Mouse (Mus musculus) heart, embryonic 12.5 days (tissue): ENCODE data around the gene Notum. TPM values are rescaled to one million over a fixed set of nuclear protein-coding genes. Genes with fewer than 3 reads are reported as not detected.

Experiments
- ATAC-seq: fragments of 200-750 bp; cut with Nextera tagmentation; 2 replicates; pipeline ENCODE4 v1.8.0; 2017; ENCODE audit warnings: moderate TSS enrichment, moderate library complexity; ENCODE audit not compliant: insufficient number of reproducible peaks, low FRiP score
- H3K27ac ChIP-seq: fragments of 300-500 bp; sonication (generic); 2 replicates; pipeline ENCODE4 v1.5.1; 2016; ENCODE audit warnings: mild to moderate bottlenecking, moderate library complexity; ENCODE audit not compliant: poor library complexity, severe bottlenecking
- H3K27me3 ChIP-seq: fragments of 300-500 bp; sonication (generic); replicated peaks from 2 replicates; pipeline ENCODE4 v1.6.1; 2016; ENCODE audit warnings: mild to moderate bottlenecking, moderate library complexity
- H3K36me3 ChIP-seq: fragments of 300-500 bp; sonication (generic); 2 replicates; pipeline ENCODE4 v1.6.1; 2016; ENCODE audit warnings: mild to moderate bottlenecking, moderate library complexity
- H3K4me1 ChIP-seq: fragments of 300-500 bp; sonication (generic); replicated peaks from 2 replicates; pipeline ENCODE4 v1.6.1; 2016; ENCODE audit warnings: mild to moderate bottlenecking
- H3K4me2 ChIP-seq: fragments of 300-500 bp; sonication (generic); 2 replicates; pipeline ENCODE4 v1.6.1; 2016; ENCODE audit warnings: mild to moderate bottlenecking, moderate library complexity
- H3K4me3 ChIP-seq: fragments of 300-500 bp; sonication (generic); 2 replicates; pipeline ENCODE4 v1.5.1; 2016; ENCODE audit warnings: mild to moderate bottlenecking
- H3K9ac ChIP-seq: fragments of 300-500 bp; sonication (generic); 2 replicates; pipeline ENCODE4 v1.6.1; 2016; ENCODE audit warnings: mild to moderate bottlenecking, moderate library complexity
- H3K9me3 ChIP-seq: fragments of 300-500 bp; sonication (generic); replicated peaks from 2 replicates; pipeline ENCODE4 v1.6.1; 2016; ENCODE audit warnings: mild to moderate bottlenecking, moderate library complexity
- WGBS: fragments of 180-500 bp; shearing (Covaris S2); methylation state at CpG from one replicate; pipeline ENCODE4 v1.1.7; 2016; 5-methylcytosine and 5-hydroxymethylcytosine counted together
- polyA plus RNA-seq: library from polyadenylated mRNA; unstranded; fragments of >200 nt; fragmentation: Nextera tagmentation; extraction: Ambion mirVana; gene quantifications from 2 replicates; pipeline ENCODE4 v1.2.1, GENCODE M21; 2016

Notum gene
- polyA plus RNA-seq, 1 experiment from 2014 or later: 4.7 TPM

DNA sequence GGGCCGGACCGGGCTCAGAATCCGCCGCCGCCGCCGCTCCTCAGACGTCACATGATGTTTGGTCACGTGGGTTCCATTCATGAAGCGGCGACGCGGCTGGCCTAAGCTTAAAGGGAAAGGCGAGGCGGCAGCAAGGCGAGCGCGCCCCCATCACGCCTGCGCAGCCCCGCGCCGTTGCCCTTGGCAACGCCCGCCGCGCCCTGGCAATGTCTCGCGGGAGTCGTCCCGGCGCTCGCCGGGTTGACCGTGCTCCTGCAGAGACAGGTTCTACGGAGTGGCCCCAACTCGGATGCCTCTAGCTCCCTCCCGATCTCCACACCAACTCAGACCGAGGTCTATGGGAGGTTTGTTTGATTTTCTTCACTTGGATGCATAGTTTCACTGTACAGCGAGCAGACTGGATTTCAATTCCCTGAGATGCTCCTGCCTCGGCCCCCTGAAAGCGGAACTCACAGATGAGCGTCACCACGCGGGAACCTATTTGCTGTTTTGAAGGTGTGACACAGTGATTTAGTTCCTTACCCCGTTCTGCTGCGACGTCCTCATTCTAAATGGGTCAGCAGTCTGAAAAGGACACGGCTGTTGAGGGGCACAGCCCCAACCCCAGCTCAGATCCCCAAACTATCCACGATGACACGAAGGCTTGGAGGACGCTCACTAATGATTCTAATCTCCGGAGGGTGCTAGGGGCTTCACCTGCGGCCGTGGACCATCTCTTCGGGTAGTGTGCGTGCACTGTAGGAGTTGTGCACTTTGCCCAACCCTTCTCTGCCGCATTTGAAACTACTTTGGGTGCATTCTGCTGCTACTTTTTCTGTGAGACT is 27.2 kb downstream of the Notum start, which contains the start of gene Mafg:
TSS of gene Mafg (minus strand) at position 81 of the 824 bp plus-strand sequence.
- H3K9ac ChIP-seq: peak within 1 kb of the TSS; percentile 85
- peak within 1 kb of the TSS; percentile 86 for H3K4me2 ChIP-seq
- 10% methylated on average over 58 of the region's 58 CpGs for WGBS
- ATAC-seq: peak; percentile 87
- H3K4me1 ChIP-seq: peaks cover 42% of the 10 kb centered on the region
- H3K36me3 ChIP-seq: peaks cover 7% of the 10 kb centered on the region
- H3K9me3 ChIP-seq: no peaks in the 10 kb centered on the region
- no peaks in the 10 kb centered on the region for H3K27me3 ChIP-seq
- peak within 1 kb of the TSS; percentile 91 for H3K27ac ChIP-seq
- H3K4me3 ChIP-seq: peak within 1 kb of the TSS; percentile 86

GRCm38 (mm10) chr11:120632559-120633519 is 28.1 kb downstream of the Notum start:
- H3K4me2 ChIP-seq: peak overlapping the region; percentile 86
- H3K9me3 ChIP-seq: no peaks in the 10 kb centered on the region
- H3K27me3 ChIP-seq: no peaks in the 10 kb centered on the region
- H3K9ac ChIP-seq: peak overlapping the region; percentile 85
- peaks cover 9% of the 10 kb centered on the region for H3K36me3 ChIP-seq
- under 1% methylated on average over 116 of the region's 116 CpGs for WGBS
- peak; percentile 81 for ATAC-seq
- peak overlapping the region; percentile 86 for H3K4me3 ChIP-seq
- H3K4me1 ChIP-seq: peaks cover 42% of the 10 kb centered on the region
- H3K27ac ChIP-seq: peak overlapping the region; percentile 91

- Histone ChIP-seq H3K27me3 (no peaks in the 10 kb centered on the region), H3K36me3 (peaks cover 19% of the 10 kb centered on the region), H3K4me2 (peak overlapping the region; percentile 86), H3K4me1 (peaks cover 44% of the 10 kb centered on the region), H3K9ac (peak overlapping the region; percentile 85), H3K27ac (peak overlapping the region; percentile 91), H3K4me3 (peak overlapping the region; percentile 86), H3K9me3 (no peaks in the 10 kb centered on the region)
- no peak for ATAC-seq
- 51% methylated on average over 4 of the region's 4 CpGs for WGBS
These were observed 29.1 kb downstream of the Notum start for GRCm38 (mm10) chr11:120631726-120632448.

- no peak for ATAC-seq
- H3K27ac ChIP-seq: peak overlapping the region; percentile 91
- H3K36me3 ChIP-seq: peaks cover 24% of the 10 kb centered on the region
- peak overlapping the region; percentile 85 for H3K9ac ChIP-seq
- H3K27me3 ChIP-seq: no peaks in the 10 kb centered on the region
- H3K4me2 ChIP-seq: peak overlapping the region; percentile 86
- H3K4me1 ChIP-seq: peaks cover 48% of the 10 kb centered on the region
- no peaks in the 10 kb centered on the region for H3K9me3 ChIP-seq
- WGBS: 27% methylated on average over 7 of the region's 7 CpGs
- H3K4me3 ChIP-seq: peak overlapping the region; percentile 86
These were observed 29.9 kb downstream of the Notum start for GRCm38 (mm10) chr11:120630881-120631725.

GRCm38 (mm10) chr11:120630401-120630871 is 30.5 kb downstream of the Notum start:
- H3K4me3 ChIP-seq: peak overlapping the region; percentile 86
- H3K9ac ChIP-seq: peak overlapping the region; percentile 85
- H3K4me2 ChIP-seq: peak overlapping the region; percentile 86
- H3K36me3 ChIP-seq: peaks cover 24% of the 10 kb centered on the region
- no peaks in the 10 kb centered on the region for H3K9me3 ChIP-seq
- H3K27ac ChIP-seq: peak overlapping the region; percentile 91
- no peak for ATAC-seq
- H3K4me1 ChIP-seq: peaks cover 55% of the 10 kb centered on the region
- no peaks in the 10 kb centered on the region for H3K27me3 ChIP-seq
- 46% methylated on average over 5 of the region's 5 CpGs for WGBS

DNA sequence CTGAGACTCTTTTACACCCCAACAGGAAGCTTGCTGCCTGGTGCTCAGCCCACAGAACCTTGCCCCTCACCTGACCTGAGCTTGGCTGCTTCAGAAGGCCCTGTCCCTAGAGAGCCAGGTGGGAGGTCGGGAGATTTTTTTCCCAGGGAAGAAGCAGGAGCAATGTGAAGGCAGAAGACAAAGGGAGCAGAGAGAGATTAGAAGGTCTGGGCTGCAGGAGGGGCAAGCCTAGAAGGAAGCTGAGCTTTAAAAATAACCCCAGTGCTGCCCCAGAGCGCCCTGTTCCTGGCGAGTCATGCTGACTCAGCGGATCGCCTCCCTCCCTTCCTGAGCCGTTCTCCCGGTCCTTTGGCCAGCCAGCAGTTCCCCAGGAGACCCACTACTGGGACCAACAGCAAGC is 31.1 kb downstream of the Notum start:
- ATAC-seq: peak; percentile 63
- H3K9ac ChIP-seq: peak overlapping the region; percentile 85
- peak overlapping the region; percentile 86 for H3K4me2 ChIP-seq

GRCm38 (mm10) chr11:120629341-120629730 is 31.6 kb downstream of the Notum start:
- Histone ChIP-seq H3K4me1 (peaks cover 58% of the 10 kb centered on the region), H3K4me3 (peak overlapping the region; percentile 86), H3K9me3 (no peaks in the 10 kb centered on the region), H3K4me2 (peak overlapping the region; percentile 86), H3K36me3 (peaks cover 24% of the 10 kb centered on the region), H3K27me3 (no peaks in the 10 kb centered on the region), H3K27ac (peak overlapping the region; percentile 91), H3K9ac (peak overlapping the region; percentile 85; the same call in 1 of the 2 replicates)
- 79% methylated on average over 23 of the region's 23 CpGs for WGBS
- ATAC-seq: no peak

More for the DNA sequence above, 31.1 kb downstream of the Notum start:
- no peaks in the 10 kb centered on the region for H3K27me3 ChIP-seq
- peaks cover 59% of the 10 kb centered on the region for H3K4me1 ChIP-seq
- H3K36me3 ChIP-seq: peaks cover 24% of the 10 kb centered on the region
- WGBS: 10% methylated on average over 7 of the region's 7 CpGs
- peak overlapping the region; percentile 86 for H3K4me3 ChIP-seq
- H3K9me3 ChIP-seq: no peaks in the 10 kb centered on the region
- peak overlapping the region; percentile 91 for H3K27ac ChIP-seq

DNA sequence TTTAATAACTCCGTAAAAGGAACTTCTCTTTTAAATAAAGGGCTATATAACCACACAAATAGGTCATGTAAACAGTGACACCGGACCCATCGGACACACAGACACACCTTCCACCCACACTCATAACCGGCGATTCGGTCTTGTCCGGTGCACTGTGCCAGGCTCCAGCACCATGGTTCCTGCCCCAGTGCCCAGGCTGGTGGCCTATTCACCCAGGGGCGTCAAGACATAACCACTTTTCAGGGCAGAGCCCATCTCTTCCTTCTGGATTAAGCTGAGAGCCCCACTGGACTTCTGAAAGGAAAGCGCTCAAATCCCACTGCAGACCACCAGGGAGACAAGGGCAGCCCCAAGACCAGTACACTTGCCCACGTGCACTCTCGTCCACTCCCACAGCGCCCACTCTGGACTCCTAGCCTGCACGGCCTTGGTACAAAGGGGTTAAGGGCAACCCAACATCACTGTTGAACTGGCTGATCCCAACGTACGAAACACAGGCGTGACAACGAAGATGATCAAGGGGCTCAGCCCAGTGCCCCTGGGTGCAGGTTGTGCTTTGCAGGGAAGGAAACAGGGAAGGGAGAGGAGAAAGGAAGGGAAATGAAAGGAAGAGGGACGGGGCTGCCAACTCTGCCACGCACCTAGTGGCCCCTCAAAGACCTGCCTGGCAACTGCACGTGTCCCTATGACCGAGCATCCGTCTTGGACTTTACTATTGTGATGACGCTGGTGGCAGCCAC is 32.2 kb downstream of the Notum start:
- no peaks in the 10 kb centered on the region for H3K9me3 ChIP-seq
- H3K9ac ChIP-seq: no peak overlapping the region; the same call in 1 of the 2 replicates
- peaks cover 24% of the 10 kb centered on the region for H3K36me3 ChIP-seq
- WGBS: 94% methylated on average over 23 of the region's 23 CpGs
- ATAC-seq: no peak
- no peak overlapping the region for H3K27ac ChIP-seq
- no peaks in the 10 kb centered on the region for H3K27me3 ChIP-seq
- H3K4me1 ChIP-seq: peaks cover 58% of the 10 kb centered on the region
- H3K4me3 ChIP-seq: peak overlapping the region; percentile 86; the same call in 1 of the 2 replicates
- peak overlapping the region; percentile 86 for H3K4me2 ChIP-seq

- no peak overlapping the region for H3K4me2 ChIP-seq
These were observed 33.3 kb downstream of the Notum start for GRCm38 (mm10) chr11:120627468-120628300.

More at GRCm38 (mm10) chr11:120627468-120628300, 33.3 kb downstream of the Notum start:
- no peak overlapping the region; the same call in 1 of the 2 replicates for H3K9ac ChIP-seq
- peaks cover 59% of the 10 kb centered on the region for H3K4me1 ChIP-seq
- WGBS: 87% methylated on average over 22 of the region's 22 CpGs
- H3K27me3 ChIP-seq: no peaks in the 10 kb centered on the region
- no peak overlapping the region for H3K27ac ChIP-seq
- no peaks in the 10 kb centered on the region for H3K9me3 ChIP-seq
- peaks cover 27% of the 10 kb centered on the region for H3K36me3 ChIP-seq
- no peak for ATAC-seq
- no peak overlapping the region for H3K4me3 ChIP-seq
